Mouse (Mus musculus): ENCODE measurements at regions not wholly inside any gene's neighbourhood (a gene's known extent, or its start where the extent isn't known, plus 50 kb on each side); places are given as distances from the start of the nearest gene placed in this dataset.

DNA sequence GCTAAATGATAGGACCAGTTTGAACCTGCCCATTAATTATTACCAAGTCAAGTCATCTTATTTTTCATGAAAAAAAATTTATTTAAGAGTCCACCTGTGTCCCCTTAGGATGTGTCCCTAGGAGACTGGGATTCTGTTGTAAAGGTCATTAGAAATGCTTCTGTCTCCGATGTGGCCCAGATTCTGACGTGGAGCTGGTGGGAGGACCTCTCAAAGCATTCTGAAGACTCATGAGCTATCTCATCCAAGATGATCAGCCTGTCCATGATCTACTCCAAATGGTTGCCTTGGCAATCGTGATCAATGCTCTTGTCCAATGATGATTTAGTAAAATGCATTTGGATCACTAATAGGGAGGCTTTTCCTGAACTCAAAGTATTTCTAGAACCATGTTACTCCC, 163.4 kb upstream of the Gm5148 start:
- TF ChIP-seq CTCF (IDR thresholded peaks at IDR 0.05; ENCODE audit: low read depth), result no peak
- H3K9me3 ChIP-seq (ENCODE audit: low read depth, low read length), result peaks cover 3% of the 10 kb centered on the region; the same call in 1 of the 2 replicates
- WGBS, result 82% methylated on average over 3 of the region's 3 CpGs
- no peak for DNase-seq
- peaks cover 12% of the 10 kb centered on the region for H3K4me1 ChIP-seq (ENCODE audit: insufficient read depth)
- no peak overlapping the region for H3K27ac ChIP-seq (ENCODE audit: low read depth)
- H3K27me3 ChIP-seq (ENCODE audit: insufficient read depth, low read length), result no peaks in the 10 kb centered on the region
- no peak for ATAC-seq (ENCODE audit: insufficient read depth)
- no peaks in the 10 kb centered on the region for H3K36me3 ChIP-seq (ENCODE audit: insufficient read depth)
- no peak overlapping the region for H3K4me2 ChIP-seq
- H3K9ac ChIP-seq, result no peak overlapping the region
- no peak overlapping the region for H3K4me3 ChIP-seq (ENCODE audit: low read depth, low read length)

- no peak overlapping the region for H3K4me3 ChIP-seq (ENCODE audit: low read depth, low read length)
- H3K36me3 ChIP-seq (ENCODE audit: insufficient read depth), result no peaks in the 10 kb centered on the region
- no peak overlapping the region for H3K4me2 ChIP-seq
- DNase-seq (no peak), ATAC-seq (ENCODE audit: insufficient read depth) (no peak)
- H3K27me3 ChIP-seq (ENCODE audit: insufficient read depth, low read length), result no peaks in the 10 kb centered on the region
- no peak for TF ChIP-seq CTCF (IDR thresholded peaks at IDR 0.05; ENCODE audit: low read depth)
- no peak overlapping the region for H3K9ac ChIP-seq
- H3K27ac ChIP-seq (ENCODE audit: low read depth), result no peak overlapping the region
- WGBS, result 82% methylated on average over 3 of the region's 3 CpGs
- no peaks in the 10 kb centered on the region for H3K9me3 ChIP-seq (ENCODE audit: low read depth, low read length)
- peaks cover 12% of the 10 kb centered on the region for H3K4me1 ChIP-seq (ENCODE audit: insufficient read depth)
Measured at GRCm38 (mm10) chr3:37886705-37887454, 162.6 kb upstream of the Gm5148 start.

GRCm38 (mm10) chr3:37885776-37886175, 161.5 kb upstream of the Gm5148 start:
- Histone ChIP-seq H3K27me3 (ENCODE audit: insufficient read depth, low read length) (no peaks in the 10 kb centered on the region), H3K4me1 (ENCODE audit: insufficient read depth) (peaks cover 12% of the 10 kb centered on the region), H3K4me3 (ENCODE audit: low read depth, low read length) (no peak overlapping the region), H3K9me3 (ENCODE audit: low read depth, low read length) (no peaks in the 10 kb centered on the region), H3K27ac (ENCODE audit: low read depth) (no peak overlapping the region), H3K4me2 (no peak overlapping the region), H3K9ac (no peak overlapping the region), H3K36me3 (ENCODE audit: insufficient read depth) (no peaks in the 10 kb centered on the region)
- ATAC-seq (ENCODE audit: insufficient read depth) (no peak), DNase-seq (no peak)
- 89% methylated on average over 6 of the region's 6 CpGs for WGBS
- no peak for TF ChIP-seq CTCF (IDR thresholded peaks at IDR 0.05; ENCODE audit: low read depth)

DNA sequence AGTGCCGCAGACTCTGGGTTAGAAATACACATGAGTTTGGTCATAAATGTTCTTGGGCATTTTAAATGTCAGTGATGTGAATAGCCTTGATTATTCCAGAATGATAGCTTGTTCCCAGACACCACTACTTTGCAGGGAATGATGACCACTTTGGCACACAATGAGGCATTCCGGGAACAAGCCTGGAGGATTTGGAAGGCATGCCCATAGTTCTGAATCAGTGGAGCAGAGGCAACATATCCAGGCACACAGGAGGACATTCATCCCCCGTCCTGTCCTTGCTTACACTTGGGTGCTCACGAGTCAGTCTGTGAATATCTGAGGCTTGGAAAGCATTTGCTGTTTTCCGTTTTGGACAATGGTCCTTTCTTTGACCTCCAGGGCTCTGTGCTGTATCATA, 158.1 kb upstream of the Gm5148 start:
- Histone ChIP-seq H3K27ac (ENCODE audit: low read depth) (no peak overlapping the region), H3K27me3 (ENCODE audit: insufficient read depth, low read length) (no peaks in the 10 kb centered on the region), H3K36me3 (ENCODE audit: insufficient read depth) (no peaks in the 10 kb centered on the region), H3K9ac (no peak overlapping the region), H3K4me2 (no peak overlapping the region), H3K9me3 (ENCODE audit: low read depth, low read length) (no peaks in the 10 kb centered on the region), H3K4me1 (ENCODE audit: insufficient read depth) (no peaks in the 10 kb centered on the region; the same call in 1 of the 2 replicates), H3K4me3 (ENCODE audit: low read depth, low read length) (no peak overlapping the region)
- TF ChIP-seq CTCF (IDR thresholded peaks at IDR 0.05; ENCODE audit: low read depth), result no peak
- DNase-seq (no peak), ATAC-seq (ENCODE audit: insufficient read depth) (no peak)
- WGBS, result 75% methylated on average over 5 of the region's 5 CpGs

DNA sequence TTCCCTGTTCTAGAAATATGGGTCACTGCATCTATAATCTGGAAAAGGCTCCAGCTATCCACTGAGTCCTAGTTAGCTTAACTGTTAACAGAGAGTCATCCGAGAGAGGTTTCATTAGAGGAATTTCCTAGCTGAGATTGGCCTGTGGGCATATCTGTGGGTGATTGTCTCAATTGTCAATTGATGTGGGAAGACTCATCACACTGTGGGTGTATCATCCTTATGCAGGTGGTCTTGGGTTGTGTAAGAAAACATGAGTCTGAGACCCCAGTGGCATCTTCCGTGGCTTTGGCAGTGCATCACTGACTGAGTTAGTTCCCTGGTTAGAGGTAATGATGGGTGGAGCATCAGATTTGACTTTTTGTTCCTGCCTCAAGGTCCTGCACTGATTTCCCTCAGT, 156.7 kb upstream of the Gm5148 start:
- WGBS, result 78% methylated on average over 2 of the region's 2 CpGs
- DNase-seq (no peak), ATAC-seq (ENCODE audit: insufficient read depth) (no peak)
- TF ChIP-seq CTCF (IDR thresholded peaks at IDR 0.05; ENCODE audit: low read depth), result no peak
- H3K4me2 ChIP-seq, result no peak overlapping the region
- no peaks in the 10 kb centered on the region for H3K36me3 ChIP-seq (ENCODE audit: insufficient read depth)
- no peak overlapping the region for H3K4me3 ChIP-seq (ENCODE audit: low read depth, low read length)
- no peaks in the 10 kb centered on the region for H3K27me3 ChIP-seq (ENCODE audit: insufficient read depth, low read length)
- H3K9me3 ChIP-seq (ENCODE audit: low read depth, low read length), result no peaks in the 10 kb centered on the region
- no peak overlapping the region for H3K9ac ChIP-seq
- H3K4me1 ChIP-seq (ENCODE audit: insufficient read depth), result peaks cover 4% of the 10 kb centered on the region; the same call in 1 of the 2 replicates
- H3K27ac ChIP-seq (ENCODE audit: low read depth), result no peak overlapping the region

DNA sequence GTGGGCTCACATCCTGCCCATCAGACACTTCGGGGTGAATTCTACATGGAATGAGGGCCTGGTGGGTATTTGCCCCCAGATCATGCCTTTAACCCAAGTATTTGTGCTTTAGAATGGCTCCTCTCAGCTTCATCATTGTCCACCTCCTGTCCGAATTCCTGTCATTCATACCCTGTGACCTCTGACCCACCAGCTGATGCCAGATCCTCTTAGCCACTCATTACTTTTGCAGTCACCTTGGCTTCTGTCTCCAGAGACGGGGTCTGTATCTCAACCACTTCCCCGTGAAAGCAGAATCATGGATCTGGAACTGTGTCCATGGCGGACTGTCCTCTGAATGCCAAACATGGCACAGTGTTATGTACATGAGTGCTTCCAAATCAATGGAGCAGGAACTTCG, 154.8 kb upstream of the Gm5148 start:
- no peaks in the 10 kb centered on the region for H3K27me3 ChIP-seq (ENCODE audit: insufficient read depth, low read length)
- ATAC-seq (ENCODE audit: insufficient read depth) (no peak), DNase-seq (no peak)
- no peak overlapping the region for H3K4me2 ChIP-seq
- no peak overlapping the region for H3K27ac ChIP-seq (ENCODE audit: low read depth)
- H3K9ac ChIP-seq, result no peak overlapping the region
- no peak overlapping the region for H3K4me3 ChIP-seq (ENCODE audit: low read depth, low read length)
- no peak for TF ChIP-seq CTCF (IDR thresholded peaks at IDR 0.05; ENCODE audit: low read depth)
- 70% methylated on average over 6 of the region's 6 CpGs for WGBS
- H3K9me3 ChIP-seq (ENCODE audit: low read depth, low read length), result no peaks in the 10 kb centered on the region
- H3K4me1 ChIP-seq (ENCODE audit: insufficient read depth), result peaks cover 12% of the 10 kb centered on the region
- H3K36me3 ChIP-seq (ENCODE audit: insufficient read depth), result no peaks in the 10 kb centered on the region

- Histone ChIP-seq H3K9me3 (ENCODE audit: low read depth, low read length) (no peaks in the 10 kb centered on the region), H3K4me3 (ENCODE audit: low read depth, low read length) (no peak overlapping the region), H3K4me2 (no peak overlapping the region; the same call in 1 of the 2 replicates), H3K27me3 (ENCODE audit: insufficient read depth, low read length) (no peaks in the 10 kb centered on the region), H3K27ac (ENCODE audit: low read depth) (peak overlapping the region; percentile 94), H3K4me1 (ENCODE audit: insufficient read depth) (peaks cover 12% of the 10 kb centered on the region), H3K9ac (no peak overlapping the region), H3K36me3 (ENCODE audit: insufficient read depth) (no peaks in the 10 kb centered on the region)
- TF ChIP-seq CTCF (IDR thresholded peaks at IDR 0.05; ENCODE audit: low read depth), result no peak
- ATAC-seq (ENCODE audit: insufficient read depth) (peak; percentile 60), DNase-seq (peak; percentile 76)
- WGBS, result 50% methylated on average over 13 of the region's 13 CpGs
Measured at GRCm38 (mm10) chr3:37876016-37876765, 151.9 kb upstream of the Gm5148 start.
